Mouse (Mus musculus) left cerebral cortex, postnatal 14 days (tissue): ENCODE measurements around the gene Mafg. TPM values are rescaled to one million over a fixed set of nuclear protein-coding genes. Genes with fewer than 3 reads are reported as not detected.
"Not testable (repeated sequence)": the region's sequence is repeated elsewhere in the genome, so short reads cannot be mapped to it uniquely, and the experiment has no call there.

ENCODE experiments used
- DNase-seq, 2 experiments: peaks; one replicate each; pipeline ENCODE4 v3.0.0; 2021 to 2022; ENCODE audit warnings: low spot score in 2 of 2, mixed read lengths in 1 of 2
- intact Hi-C: fragments of 180-260 bp; cut with DNase I; formaldehyde crosslinking; loops from one replicate; pipeline ENCODE4 v1.15.1; 2025
- long read RNA-seq, 2 experiments: library from polyadenylated mRNA; stranded (forward); transcript quantifications; one replicate each; pipeline ENCODE4 v2.0.0; 2021
- total RNA-seq, 2 experiments: library from RNA; stranded (reverse); gene quantifications; 2 replicates each; pipeline ENCODE4 v1.2.3; 2021

The Mafg gene
- total RNA-seq, result 10 to 100 TPM; 84.3 to 94.3 TPM
- long read RNA-seq, experiment 1, full-length matches to known transcripts, result 36 of 57 reads
- long read RNA-seq, experiment 1, partial matches to known transcripts, result 0 of 57 reads
- long read RNA-seq, experiment 1, other reads (novel, unspliced or antisense), result 21 of 57 reads
- long read RNA-seq, experiment 2, full-length matches to known transcripts, result 53 of 86 reads
- long read RNA-seq, experiment 2, partial matches to known transcripts, result 5 of 86 reads
- long read RNA-seq, experiment 2, other reads (novel, unspliced or antisense), result 28 of 86 reads

GRCm38 (mm10) chr11:120633520-120634343 is at the start of gene Mafg:
Gene Mafg, minus strand, starts transcription at chr11:120633600.
- DNase-seq, result peak; percentile 95 to 97
- intact Hi-C loops, result no loop called here

- intact Hi-C loops, result no loop called here
- no peak for DNase-seq
Observed at GRCm38 (mm10) chr11:120682683-120683082, 49.3 kb upstream of the Mafg start.

- intact Hi-C loops, result no loop called here
- DNase-seq, result no peak
Observed at GRCm38 (mm10) chr11:120679909-120680308, 46.5 kb upstream of the Mafg start.

- no peak for DNase-seq
- intact Hi-C loops, result no loop called here
Observed at GRCm38 (mm10) chr11:120676951-120677350, 43.6 kb upstream of the Mafg start.

GRCm38 (mm10) chr11:120675875-120676274 is 42.5 kb upstream of the Mafg start:
- intact Hi-C loops, DNase-seq: not testable (repeated sequence)

- intact Hi-C loops, result no loop called here
- DNase-seq, result no peak
Observed at GRCm38 (mm10) chr11:120673594-120674122, 40.3 kb upstream of the Mafg start.

- intact Hi-C loops, result no loop called here
- peak; percentile 92 to 93 for DNase-seq
Observed at GRCm38 (mm10) chr11:120672687-120673593, 39.5 kb upstream of the Mafg start, which contains the start of gene Aspscr1. Gene Aspscr1, plus strand, starts transcription at chr11:120672973.

GRCm38 (mm10) chr11:120666617-120667016 is 33.2 kb upstream of the Mafg start:
- intact Hi-C loops, result no loop called here
- no peak for DNase-seq

GRCm38 (mm10) chr11:120665406-120665805 is 32.0 kb upstream of the Mafg start:
- DNase-seq, result no peak
- intact Hi-C loops, result no loop called here

GRCm38 (mm10) chr11:120663714-120664113 is 30.3 kb upstream of the Mafg start:
- DNase-seq, result no peak
- intact Hi-C loops, result no loop called here

GRCm38 (mm10) chr11:120662759-120663158 is 29.4 kb upstream of the Mafg start:
- DNase-seq, result no peak
- intact Hi-C loops, result no loop called here

GRCm38 (mm10) chr11:120661076-120661460 is 27.7 kb upstream of the Mafg start, which contains the start of gene Notum:
Gene Notum, minus strand, starts transcription at chr11:120661175.
- no peak for DNase-seq
- intact Hi-C loops, result no loop called here

- DNase-seq, result no peak
- intact Hi-C loops, result no loop called here
Observed at GRCm38 (mm10) chr11:120660301-120661075, 27.1 kb upstream of the Mafg start.

- DNase-seq, result no peak
- intact Hi-C loops, result loop anchor here (2.0 to 10.0 kb wide), 2 partner anchors 53 to 115 kb away; partner anchors contain the start of genes Cenpx and Lrrc45
Observed at GRCm38 (mm10) chr11:120659509-120660300, 26.3 kb upstream of the Mafg start.

- DNase-seq, result peak; percentile 77 to 81
- intact Hi-C loops, result loop anchor here (2.0 to 10.0 kb wide), 2 partner anchors 54 to 116 kb away; partner anchors contain the start of genes Cenpx and Lrrc45
Observed at GRCm38 (mm10) chr11:120658876-120659410, 25.5 kb upstream of the Mafg start.

GRCm38 (mm10) chr11:120657301-120657700 is 23.9 kb upstream of the Mafg start:
- intact Hi-C loops, result loop anchor here (10.0 kb wide), 1 partner anchor 118 kb away; no protein-coding TSS in a partner anchor
- DNase-seq, result no peak

GRCm38 (mm10) chr11:120654741-120655140 is 21.3 kb upstream of the Mafg start:
- DNase-seq, result no peak
- intact Hi-C loops, result loop anchor here (10.0 kb wide), 1 partner anchor 120 kb away; no protein-coding TSS in a partner anchor
